Mouse (Mus musculus) frontal cortex, adult (tissue): ENCODE measurements around the gene Gm28048.
A peak's percentile ranks its signal among the peaks of the same experiment; 100 is the strongest.

Experiments used
- ATAC-seq: cut with Nextera tagmentation; 2 replicates; pipeline ENCODE4 v1.9.2; 2017; ENCODE audit warnings: mild to moderate bottlenecking, moderate library complexity, mixed read lengths; ENCODE audit not compliant: low TSS enrichment

Gm28048 gene

GRCm38 (mm10) chr11:22889224-22889623 lies 92.7 kb downstream of the Gm28048 start:
- ATAC-seq: peak; percentile 97

- ATAC-seq: no peak
These were observed 94.9 kb downstream of the Gm28048 start for GRCm38 (mm10) chr11:22886991-22887390.

GRCm38 (mm10) chr11:22885350-22885749 lies 96.5 kb downstream of the Gm28048 start:
- no peak for ATAC-seq

DNA sequence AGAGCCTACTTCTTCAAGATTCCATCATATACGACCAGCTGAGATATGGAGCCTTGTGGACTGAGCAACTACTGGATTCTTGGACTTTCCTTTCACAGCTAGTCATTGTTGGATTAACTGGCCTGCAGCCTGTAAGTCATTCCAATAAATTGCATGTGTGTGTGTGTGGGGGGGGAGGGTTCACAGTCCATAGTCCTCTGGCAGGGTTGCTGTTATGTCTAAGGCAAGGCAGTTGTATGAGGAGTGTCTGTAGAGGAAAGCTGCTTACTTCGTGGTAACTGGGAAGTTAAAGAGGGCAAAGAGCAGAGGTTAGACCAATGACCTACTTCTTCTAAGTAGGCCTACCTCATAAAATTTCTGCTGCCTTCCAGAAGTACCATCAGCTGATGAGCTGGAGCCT lies 98.2 kb downstream of the Gm28048 start:
- no peak for ATAC-seq

DNA sequence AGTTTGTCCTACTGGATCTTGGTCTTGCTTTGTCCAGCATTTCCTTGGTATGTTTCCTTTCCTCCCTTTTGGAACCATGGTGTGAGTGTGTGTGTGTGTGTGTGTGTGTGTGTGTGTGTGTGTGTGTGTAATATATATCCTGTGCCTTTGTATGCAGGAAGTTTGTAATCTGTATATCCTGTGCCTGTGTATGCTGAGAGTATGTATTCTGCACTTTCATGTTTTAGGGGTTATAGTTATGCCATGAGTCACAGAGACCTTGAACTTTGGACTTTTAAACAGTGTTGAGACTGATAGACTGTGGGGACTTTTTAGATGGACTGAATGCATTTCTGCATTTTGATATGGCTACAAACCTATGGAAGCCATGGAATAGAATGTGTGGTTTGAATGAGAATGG lies 99.0 kb downstream of the Gm28048 start:
- no peak for ATAC-seq

GRCm38 (mm10) chr11:22880383-22881172 lies 101.3 kb downstream of the Gm28048 start:
- ATAC-seq: no peak

GRCm38 (mm10) chr11:22879645-22880044 lies 102.2 kb downstream of the Gm28048 start:
- ATAC-seq: no peak

- ATAC-seq: no peak
These were observed 105.1 kb downstream of the Gm28048 start for GRCm38 (mm10) chr11:22876680-22877330.

- ATAC-seq: peak; percentile 22; the same call in 1 of the 2 replicates
These were observed 106.6 kb downstream of the Gm28048 start for GRCm38 (mm10) chr11:22875279-22875678.

DNA sequence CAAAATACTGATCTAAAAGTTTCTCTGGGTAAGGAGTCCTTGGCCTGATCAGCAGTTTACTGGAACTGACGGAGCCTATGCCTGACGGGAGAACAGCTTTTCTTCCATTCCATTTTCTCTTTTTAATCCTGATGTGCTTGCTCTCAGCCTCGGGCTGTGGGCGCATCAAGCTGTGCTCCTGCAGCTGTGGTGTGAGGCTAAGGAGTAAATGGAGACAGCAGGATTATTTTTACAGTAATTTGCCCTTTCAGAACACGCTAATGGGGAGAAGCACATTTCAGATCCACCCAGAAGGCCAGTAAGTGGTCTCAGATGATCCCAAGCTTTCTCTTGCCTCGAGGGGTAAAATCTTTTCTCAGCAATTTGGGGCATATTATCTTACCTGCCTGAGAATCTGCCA lies 107.1 kb downstream of the Gm28048 start:
- ATAC-seq: peak; percentile 87

DNA sequence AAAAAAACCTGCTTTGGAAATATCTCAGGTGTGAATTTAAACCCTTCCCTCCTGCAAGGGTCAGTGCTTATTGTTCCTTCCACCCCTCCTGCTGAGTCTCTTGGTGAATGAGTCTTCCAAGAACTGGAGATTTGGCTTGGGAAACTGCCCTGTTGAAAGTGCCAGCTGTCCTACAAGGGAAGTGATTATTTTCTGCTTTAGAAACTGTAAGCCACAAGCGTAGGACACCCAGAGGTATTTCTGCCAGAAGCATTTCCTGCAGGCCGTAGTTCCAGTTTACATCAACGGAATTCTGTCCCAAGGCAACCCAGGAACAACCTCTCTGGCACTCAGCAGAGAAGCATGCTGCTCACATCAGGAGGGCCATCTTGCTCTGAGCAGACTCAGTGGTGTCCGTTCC lies 108.5 kb downstream of the Gm28048 start:
- peak; percentile 32 for ATAC-seq

DNA sequence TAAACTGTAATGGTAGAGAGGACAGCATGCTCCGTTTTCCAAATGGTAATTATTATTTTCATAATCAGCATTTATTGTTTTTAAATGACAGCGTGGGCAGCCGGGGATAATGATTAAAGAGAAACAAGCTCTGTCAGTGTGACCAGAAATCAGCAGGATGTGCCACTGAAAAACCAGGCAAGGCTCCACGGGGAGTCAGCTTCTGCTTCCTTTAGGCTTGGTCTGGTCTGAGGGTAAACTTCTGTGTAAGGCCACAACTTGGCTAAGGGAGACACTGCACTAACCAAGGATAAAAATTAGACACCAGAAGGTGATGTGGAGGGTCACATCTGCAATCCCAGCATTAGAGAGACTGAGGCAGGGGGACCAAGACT lies 109.6 kb downstream of the Gm28048 start:
- no peak for ATAC-seq

DNA sequence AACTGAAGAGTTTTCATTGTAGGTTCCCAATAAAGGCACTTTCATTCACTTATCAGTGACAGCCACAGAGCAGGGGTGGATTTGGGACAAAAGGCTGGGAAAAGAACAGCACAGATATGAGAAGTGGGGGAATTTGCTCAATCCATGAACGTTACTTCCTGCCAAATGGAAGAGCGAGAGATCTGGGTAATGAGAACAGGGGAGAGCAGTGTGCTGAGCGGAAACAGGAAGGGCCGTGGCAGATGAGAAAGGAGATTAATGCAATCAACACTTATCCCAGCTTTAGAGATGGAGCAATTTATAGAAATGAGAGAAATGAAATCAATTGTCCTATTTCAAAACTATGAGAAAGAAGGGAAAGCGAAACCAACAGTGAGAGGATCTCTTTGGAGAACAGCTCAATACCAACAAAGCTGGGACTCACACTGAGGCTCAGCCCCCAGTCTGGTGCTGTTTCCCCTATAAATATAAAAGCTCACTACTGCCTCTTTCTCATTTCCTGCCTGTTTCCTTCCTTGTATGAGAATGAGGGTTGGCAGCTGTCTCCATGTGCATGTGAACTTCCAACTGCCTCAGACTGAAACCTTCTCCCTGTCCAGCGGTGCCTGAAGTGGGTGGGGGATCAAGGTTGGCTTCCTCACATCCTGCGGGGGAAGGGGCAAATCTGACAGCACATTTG lies 110.1 kb downstream of the Gm28048 start:
- ATAC-seq: no peak

DNA sequence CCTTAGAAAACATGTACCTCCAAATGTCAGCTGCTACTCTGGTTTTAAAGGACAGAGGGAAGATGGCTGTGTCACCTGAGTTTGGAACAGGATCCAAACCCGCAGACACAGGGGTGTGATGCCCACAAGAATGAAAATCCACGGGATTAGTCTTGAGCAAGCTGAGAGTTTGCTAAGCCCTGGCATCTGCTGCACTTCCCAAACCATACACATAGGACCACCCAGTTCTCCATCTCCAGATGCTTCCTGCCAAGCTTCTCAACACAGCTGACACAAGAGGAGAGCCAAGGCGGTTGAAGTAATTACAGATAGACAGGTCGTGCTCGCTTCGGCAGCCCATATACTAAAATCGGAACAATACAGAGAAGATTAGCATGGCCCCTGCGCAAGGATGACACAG lies 113.3 kb downstream of the Gm28048 start:
- ATAC-seq: no peak

DNA sequence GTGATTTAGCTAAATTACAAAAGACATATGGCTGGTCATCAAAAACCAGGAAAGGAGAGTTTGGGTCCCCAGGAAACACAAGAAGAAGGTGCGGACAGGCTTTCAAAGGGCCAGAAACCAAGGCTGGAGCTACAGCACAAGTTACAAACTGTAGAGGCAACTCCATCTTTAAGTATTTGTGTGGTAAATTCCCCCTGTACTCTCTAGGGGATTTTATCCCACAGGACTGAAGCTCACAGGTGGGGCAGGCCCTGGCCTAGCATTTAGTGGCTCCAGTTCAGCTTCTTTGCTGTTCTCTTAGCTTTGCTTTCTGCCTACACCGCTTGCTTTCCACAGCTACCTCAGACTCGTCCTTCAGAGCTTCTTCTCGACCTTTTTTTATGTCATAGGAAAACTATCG lies 114.2 kb downstream of the Gm28048 start:
- ATAC-seq: no peak

DNA sequence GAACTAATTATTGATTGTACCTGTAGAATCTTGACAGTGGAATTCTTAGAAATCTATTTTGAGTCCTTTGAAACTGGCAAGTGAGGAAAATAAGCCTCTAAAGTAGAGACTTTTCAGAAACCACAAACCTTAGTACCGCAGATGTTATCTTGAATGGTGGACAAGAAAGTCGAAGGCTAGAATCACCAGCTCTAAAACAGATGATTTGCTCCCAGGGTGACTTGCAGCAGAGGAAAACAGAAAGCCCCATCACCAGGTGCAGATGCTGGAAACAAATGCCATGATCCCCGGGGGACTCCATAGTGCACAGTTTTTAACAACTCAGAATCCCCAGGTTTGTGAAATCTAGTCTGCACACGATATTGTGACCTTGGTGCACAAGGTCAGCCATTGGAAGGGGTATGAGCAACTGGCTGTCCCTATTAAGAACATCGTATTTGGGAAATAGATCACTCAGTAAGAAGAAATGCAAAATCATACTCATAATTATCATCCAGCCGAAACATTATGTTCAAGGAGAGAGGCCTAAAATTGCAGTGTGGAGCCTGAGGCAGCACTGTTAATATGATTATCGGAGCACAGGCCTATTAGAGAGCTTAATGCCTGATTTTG lies 116.1 kb downstream of the Gm28048 start:
- ATAC-seq: no peak

DNA sequence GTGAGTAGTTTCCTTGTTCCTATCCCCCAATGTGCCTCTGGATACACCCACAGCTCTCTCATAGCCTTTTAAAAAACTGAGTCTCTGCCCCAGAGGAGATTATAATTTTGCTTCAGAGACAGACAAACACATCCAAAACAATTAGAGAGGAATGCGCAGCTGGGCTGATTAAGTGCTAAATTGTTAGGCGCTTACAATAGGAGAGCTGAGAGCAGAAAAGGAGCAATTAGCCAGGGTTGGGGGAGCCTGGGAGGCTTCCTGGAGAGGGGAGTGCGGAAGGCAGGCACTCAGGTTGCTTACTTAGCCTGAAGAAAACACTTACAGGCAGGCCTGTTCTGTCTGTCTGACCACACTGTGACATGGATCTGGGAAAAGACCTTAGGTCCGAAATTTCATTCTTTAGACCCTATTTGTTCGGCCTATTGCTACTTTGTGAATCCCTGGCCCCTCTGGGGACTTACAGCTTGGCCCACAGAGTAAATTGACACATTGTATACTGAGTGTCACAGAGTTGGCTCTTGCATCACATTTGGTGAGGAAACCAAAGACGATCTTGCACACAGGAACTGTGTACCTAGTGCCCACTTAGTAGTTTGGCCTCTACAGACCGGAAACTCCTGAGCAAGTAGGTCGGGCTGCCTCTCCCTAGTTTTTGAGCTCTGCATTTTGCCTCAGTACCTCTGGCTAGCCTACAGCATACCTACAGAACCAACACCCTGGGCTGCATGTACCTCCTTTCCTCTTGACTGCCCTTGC lies 117.4 kb downstream of the Gm28048 start:
- no peak for ATAC-seq

DNA sequence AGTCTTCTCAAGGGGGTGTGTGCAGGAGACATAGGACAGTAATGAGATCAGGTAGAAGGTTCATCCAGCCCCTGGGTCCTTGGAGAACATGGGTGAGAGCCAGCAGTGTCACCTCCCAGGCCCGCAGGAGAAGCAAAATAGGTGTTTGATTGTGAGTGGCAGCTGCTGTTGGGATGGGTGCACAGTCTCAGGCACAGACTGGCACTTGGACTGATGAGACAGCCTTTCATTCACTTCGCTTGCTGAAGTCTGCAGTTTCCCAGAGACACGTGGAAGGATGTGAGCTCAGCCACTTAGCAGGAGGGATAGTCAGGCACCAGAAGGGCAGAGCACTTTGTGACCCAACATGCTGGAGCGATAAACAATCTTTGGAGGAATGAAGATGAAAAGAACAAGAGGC lies 118.3 kb downstream of the Gm28048 start:
- no peak for ATAC-seq

DNA sequence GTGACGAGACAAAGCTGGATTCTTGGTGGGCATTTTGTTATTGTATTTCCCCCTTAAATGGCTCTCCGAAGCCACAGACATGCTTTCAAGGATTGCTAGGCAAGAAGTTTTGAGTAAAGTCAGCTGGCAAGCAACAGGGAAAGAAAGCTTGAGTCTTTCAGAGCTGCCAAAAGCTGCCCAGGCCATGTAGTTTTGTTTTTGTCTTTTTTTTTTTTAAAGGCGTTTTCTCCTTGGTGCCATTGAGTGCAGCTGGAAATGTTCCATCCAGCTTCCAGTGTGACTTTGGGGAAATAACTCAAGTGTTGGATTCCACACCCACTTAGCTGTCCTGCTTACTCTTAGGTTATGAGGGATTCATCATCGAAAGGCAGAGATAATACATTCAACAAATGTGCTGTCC lies 120.6 kb downstream of the Gm28048 start:
- no peak for ATAC-seq

DNA sequence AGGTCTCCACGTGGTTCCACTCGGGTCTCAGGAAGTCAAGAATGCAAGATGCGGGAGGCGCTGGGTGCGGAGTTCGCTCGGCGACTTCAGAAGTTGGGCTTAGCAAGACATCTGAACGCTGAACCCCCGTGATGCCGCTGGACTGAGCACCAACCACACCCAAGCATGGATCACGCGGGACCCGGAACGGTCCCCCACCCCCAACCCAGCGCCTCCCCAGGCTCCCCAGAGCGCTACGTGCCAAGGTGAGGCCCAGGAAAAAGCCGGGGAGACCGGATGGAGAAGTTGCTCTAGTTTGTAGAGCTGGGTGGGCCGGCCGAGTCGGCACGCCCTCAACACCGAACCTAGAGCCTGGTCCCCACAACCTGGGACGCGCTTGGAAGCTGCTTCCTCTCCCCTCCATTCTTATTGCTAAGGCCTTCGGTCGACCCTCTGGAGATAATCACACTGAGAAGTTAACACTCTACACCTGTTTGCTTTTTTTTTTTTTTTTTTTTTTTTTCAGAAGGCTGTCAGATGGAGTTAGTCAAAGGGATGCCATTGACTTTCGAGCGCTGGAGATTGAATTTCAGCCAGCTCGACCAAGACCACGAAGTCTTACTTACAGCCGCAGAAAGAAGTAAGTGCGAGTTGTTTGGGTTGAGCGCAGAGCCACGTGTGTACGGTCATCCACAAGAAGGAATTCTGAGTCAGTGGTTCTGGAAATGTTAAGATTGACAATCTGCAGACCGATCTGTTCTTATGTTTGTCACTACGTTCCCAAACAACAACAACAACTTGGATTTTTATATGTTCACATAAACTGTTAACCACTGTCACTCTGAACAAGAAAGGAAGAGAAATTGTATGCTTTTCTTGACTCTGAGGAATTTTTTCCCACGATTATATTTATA lies 121.3 kb downstream of the Gm28048 start, which contains the start of gene B3gnt2:
Gene B3gnt2, minus strand, starts transcription at position 627 of the 893 bp plus-strand sequence.
- ATAC-seq: 0 out of 2 replicates have a peak, but pooled peaks have one; percentile 1
